Mouse (Mus musculus): Measurements from ENCODE around the gene Plekhn1. TPM values are rescaled to one million over a fixed set of nuclear protein-coding genes. Genes with fewer than 3 reads are reported as not detected.

Gene Plekhn1
- polyA plus RNA-seq, 1 experiment = not detected

DNA sequence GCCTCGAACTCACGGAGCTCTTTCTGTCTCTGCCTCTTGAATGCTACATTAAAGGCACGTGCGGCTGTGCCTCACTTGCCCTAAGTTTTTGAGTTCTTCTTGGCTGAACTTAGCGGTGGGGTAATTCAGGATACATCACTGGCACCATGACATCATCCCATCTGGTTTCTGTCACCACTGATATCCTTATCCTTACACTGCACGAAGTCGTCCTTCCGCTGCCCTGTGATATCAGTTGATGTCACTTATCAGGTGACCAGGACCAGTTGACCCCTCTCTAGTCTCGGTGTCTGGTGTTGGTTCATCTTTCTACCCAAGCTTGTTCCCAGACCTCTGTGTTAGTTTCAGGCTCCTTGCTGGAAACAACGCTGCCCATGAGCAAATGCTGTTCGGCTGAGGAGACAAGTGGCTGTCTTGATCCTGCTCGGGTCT lies 32.2 kb downstream of the Plekhn1 start:
- WGBS = 46% methylated on average over 12 of the region's 12 CpGs
- TF ChIP-seq CTCF (IDR thresholded peaks at IDR 0.05; ENCODE audit: insufficient read depth, low read depth, low read length) (no peak), POLR2A (IDR thresholded peaks at IDR 0.05; ENCODE audit: insufficient read depth, low read depth, low read length) (no peak)
- peak overlapping the region; percentile 79 for H3K27ac ChIP-seq (ENCODE audit: insufficient read depth, low read depth, low read length)

GRCm38 (mm10) chr4:156200623-156201475 lies 33.8 kb downstream of the Plekhn1 start, which contains the start of gene Isg15:
Isg15 (minus strand) TSS chr4:156200818.
- peak within 1 kb of the TSS; percentile 41; the same call in 1 of the 2 replicates for H3K27ac ChIP-seq (ENCODE audit: insufficient read depth, low read depth, low read length)
- H3K4me1 ChIP-seq (ENCODE audit: control insufficient read depth, insufficient read depth, low read length) = peaks cover 29% of the 10 kb centered on the region
- no peak within 1 kb of the TSS for H3K4me3 ChIP-seq (ENCODE audit: insufficient read depth, low read depth, low read length)
- TF ChIP-seq CTCF (IDR thresholded peaks at IDR 0.05; ENCODE audit: insufficient read depth, low read depth, low read length) (no peak), POLR2A (IDR thresholded peaks at IDR 0.05; ENCODE audit: insufficient read depth, low read depth, low read length) (no peak)
- WGBS = 53% methylated on average over 10 of the region's 10 CpGs

More for the DNA sequence above, 32.2 kb downstream of the Plekhn1 start:
- H3K4me1 ChIP-seq (ENCODE audit: control insufficient read depth, insufficient read depth, low read length) = peaks cover 19% of the 10 kb centered on the region; the same call in 1 of the 2 replicates
- H3K4me3 ChIP-seq (ENCODE audit: insufficient read depth, low read depth, low read length) = peak overlapping the region; percentile 83

DNA sequence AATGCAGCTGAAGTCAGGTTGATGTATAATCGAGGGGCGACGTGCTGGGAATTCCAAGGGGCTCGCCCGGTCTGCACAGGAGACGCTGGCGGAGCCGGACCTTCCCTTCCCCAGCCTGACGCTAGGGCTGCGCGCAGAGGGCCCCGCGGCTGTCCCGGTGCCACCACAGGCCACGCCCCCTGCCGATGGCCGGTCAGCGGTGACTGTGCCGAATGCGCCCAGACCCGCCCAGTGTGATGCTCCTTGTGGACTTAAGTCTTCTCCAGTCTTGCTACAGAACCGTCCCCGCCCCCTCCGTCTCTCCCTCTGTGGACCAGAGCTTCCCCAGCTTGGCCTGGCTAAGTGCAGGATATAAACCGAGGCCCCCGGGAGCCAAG lies 36.8 kb downstream of the Plekhn1 start:
- Histone ChIP-seq H3K27ac (ENCODE audit: insufficient read depth, low read depth, low read length) (no peak overlapping the region), H3K4me1 (ENCODE audit: control insufficient read depth, insufficient read depth, low read length) (peaks cover 25% of the 10 kb centered on the region), H3K4me3 (ENCODE audit: insufficient read depth, low read depth, low read length) (peak overlapping the region; percentile 50)
- WGBS = under 1% methylated on average over 26 of the region's 26 CpGs
- TF ChIP-seq POLR2A (IDR thresholded peaks at IDR 0.05; ENCODE audit: insufficient read depth, low read depth, low read length) (no peak), CTCF (IDR thresholded peaks at IDR 0.05; ENCODE audit: insufficient read depth, low read depth, low read length) (no peak)

DNA sequence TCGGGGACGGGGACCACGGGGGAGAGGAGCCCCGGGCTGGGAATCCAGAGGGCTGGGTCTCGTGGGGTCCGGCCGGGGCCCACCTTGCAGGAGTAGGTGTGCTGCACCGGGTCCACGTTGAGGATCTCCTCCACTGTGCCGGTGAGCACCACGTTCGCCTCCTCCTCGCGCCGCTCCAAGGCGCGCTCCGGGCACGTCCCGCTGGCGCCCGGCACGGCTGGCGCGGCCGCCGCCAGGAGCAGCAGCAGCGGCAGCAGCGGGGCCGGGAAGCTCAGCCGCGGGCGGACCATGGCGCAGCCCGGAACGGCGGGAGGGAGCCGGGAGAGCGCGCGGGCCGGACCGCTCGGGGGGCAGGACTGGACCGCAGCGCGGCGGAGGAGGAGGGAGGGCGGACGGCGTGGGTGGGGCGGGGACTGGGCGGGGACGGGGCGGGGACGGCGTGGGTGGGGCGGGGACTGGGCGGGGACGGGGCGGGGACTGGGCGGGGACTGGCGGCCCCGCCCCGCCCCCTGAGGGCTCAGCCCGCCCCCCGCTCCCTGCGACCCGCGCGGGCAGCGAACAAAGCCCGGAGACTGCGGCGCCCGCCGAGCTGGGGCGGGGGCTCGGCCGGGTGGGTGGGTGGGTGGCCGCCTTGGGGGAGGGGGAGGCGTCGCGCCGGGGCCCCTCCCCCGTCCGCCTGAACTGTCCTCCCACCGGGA lies 37.4 kb downstream of the Plekhn1 start, which contains the start of gene Agrn:
Gene Agrn (minus strand): TSS at position 358 of the 698 bp plus-strand sequence.
- Histone ChIP-seq H3K4me1 (ENCODE audit: control insufficient read depth, insufficient read depth, low read length) (peaks cover 24% of the 10 kb centered on the region), H3K4me3 (ENCODE audit: insufficient read depth, low read depth, low read length) (peak within 1 kb of the TSS; percentile 94), H3K27ac (ENCODE audit: insufficient read depth, low read depth, low read length) (no peak within 1 kb of the TSS)
- TF ChIP-seq POLR2A (IDR thresholded peaks at IDR 0.05; ENCODE audit: insufficient read depth, low read depth, low read length) (peak; percentile 14; the same call in 1 of the 2 replicates), CTCF (IDR thresholded peaks at IDR 0.05; ENCODE audit: insufficient read depth, low read depth, low read length) (no peak)
- 1% methylated on average over 75 of the region's 88 CpGs for WGBS

DNA sequence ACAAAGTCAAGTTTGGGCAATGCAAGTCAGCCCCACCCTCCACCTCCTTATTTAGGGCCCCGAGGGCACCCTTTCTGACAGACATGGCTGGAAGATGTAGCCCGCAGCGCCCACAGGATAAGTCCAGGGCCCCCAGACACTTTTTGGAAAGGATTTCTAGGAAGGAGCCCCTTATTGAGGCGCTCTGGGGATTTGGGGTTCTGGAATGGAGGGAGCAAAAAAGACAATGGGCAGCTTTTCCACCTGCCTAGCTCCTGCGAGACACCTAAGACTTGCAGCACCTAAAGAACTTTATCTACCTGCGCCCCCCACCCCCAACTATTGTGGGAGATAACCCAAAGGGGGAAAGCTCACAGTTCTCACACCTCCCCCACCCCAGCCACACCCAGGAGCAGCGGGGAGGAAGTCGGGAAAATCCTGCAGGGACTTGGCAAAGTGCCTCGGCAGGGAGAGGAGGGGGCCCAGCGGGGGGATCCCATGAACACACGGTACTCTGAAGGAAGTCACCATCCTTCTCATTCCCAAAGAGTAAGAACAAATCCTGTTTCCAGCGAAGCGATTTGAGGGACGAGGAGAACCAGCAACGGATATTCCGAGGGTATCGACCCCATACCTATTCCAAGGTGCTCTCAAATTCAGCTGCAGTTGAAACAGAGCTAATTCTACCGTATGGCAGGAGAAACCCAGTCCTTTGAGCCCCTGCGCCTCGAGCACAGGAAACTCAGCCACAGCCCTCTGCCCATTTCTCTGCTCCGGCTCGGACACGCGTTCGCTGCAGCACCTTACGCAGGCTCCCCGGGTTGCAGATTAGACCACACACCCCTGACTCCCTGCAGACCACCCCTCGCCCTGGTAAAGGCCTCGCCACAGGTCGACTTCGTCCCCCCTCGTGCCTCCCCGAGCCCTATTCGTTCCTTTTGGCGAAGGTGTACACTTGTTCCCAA lies 38.5 kb downstream of the Plekhn1 start:
- Histone ChIP-seq H3K27ac (ENCODE audit: insufficient read depth, low read depth, low read length) (no peak overlapping the region), H3K4me3 (ENCODE audit: insufficient read depth, low read depth, low read length) (peak overlapping the region; percentile 94), H3K4me1 (ENCODE audit: control insufficient read depth, insufficient read depth, low read length) (peaks cover 24% of the 10 kb centered on the region)
- TF ChIP-seq CTCF (IDR thresholded peaks at IDR 0.05; ENCODE audit: insufficient read depth, low read depth, low read length) (no peak), POLR2A (IDR thresholded peaks at IDR 0.05; ENCODE audit: insufficient read depth, low read depth, low read length) (no peak)
- whole genome bisulfite sequencing = 8% methylated on average over 35 of the region's 35 CpGs

GRCm38 (mm10) chr4:156194346-156194745 lies 40.3 kb downstream of the Plekhn1 start:
- Histone ChIP-seq H3K4me3 (ENCODE audit: insufficient read depth, low read depth, low read length) (no peak overlapping the region), H3K4me1 (ENCODE audit: control insufficient read depth, insufficient read depth, low read length) (peaks cover 25% of the 10 kb centered on the region), H3K27ac (ENCODE audit: insufficient read depth, low read depth, low read length) (no peak overlapping the region)
- WGBS = 81% methylated on average over 6 of the region's 6 CpGs
- TF ChIP-seq POLR2A (IDR thresholded peaks at IDR 0.05; ENCODE audit: insufficient read depth, low read depth, low read length) (no peak), CTCF (IDR thresholded peaks at IDR 0.05; ENCODE audit: insufficient read depth, low read depth, low read length) (no peak)

DNA sequence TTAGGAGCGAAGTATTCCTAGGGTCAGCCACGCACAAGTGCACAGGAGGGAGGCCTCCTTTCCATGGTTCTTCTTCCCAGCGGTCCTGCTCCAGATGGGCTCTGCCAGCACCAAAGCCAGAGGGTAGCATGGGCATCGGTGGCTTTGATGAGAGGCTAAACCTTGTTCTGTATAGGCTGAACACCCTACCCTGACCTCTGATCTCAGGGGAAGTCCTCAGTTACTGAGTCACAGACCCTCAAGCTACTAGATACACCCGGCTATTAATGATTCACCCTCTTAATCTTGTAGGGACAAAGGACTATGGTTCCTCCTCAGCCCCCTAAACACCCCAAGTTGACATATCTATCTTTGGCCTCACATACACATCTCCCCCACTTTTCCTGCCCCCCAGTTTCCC lies 40.8 kb downstream of the Plekhn1 start:
- no peak overlapping the region for H3K4me3 ChIP-seq (ENCODE audit: insufficient read depth, low read depth, low read length)
- 79% methylated on average over 5 of the region's 5 CpGs for WGBS
- peaks cover 30% of the 10 kb centered on the region for H3K4me1 ChIP-seq (ENCODE audit: control insufficient read depth, insufficient read depth, low read length)
- TF ChIP-seq CTCF (IDR thresholded peaks at IDR 0.05; ENCODE audit: insufficient read depth, low read depth, low read length) = no peak
- no peak for TF ChIP-seq POLR2A (IDR thresholded peaks at IDR 0.05; ENCODE audit: insufficient read depth, low read depth, low read length)
- H3K27ac ChIP-seq (ENCODE audit: insufficient read depth, low read depth, low read length) = no peak overlapping the region

DNA sequence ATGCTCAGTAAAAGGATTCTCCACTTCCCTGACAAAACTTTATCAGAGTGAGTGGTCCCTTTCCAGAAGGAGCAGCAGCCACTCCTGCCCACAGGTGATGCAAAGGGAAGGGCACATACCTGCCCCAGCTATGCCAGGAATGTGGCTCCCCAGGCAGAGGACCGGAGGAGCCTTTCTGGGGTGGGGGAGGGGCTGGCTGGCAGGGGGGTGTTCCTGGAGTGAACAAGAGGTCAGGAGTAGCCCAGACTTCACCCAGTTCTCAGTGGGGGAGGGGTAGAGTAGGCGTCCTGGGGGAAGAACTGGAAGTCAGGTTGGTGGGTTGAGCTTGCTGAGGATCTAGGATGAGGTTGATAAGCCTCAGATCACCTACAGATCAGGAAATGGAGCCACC lies 41.5 kb downstream of the Plekhn1 start:
- TF ChIP-seq CTCF (IDR thresholded peaks at IDR 0.05; ENCODE audit: insufficient read depth, low read depth, low read length) (no peak), POLR2A (IDR thresholded peaks at IDR 0.05; ENCODE audit: insufficient read depth, low read depth, low read length) (no peak)
- 56% methylated on average over 2 of the region's 2 CpGs for WGBS
- Histone ChIP-seq H3K4me3 (ENCODE audit: insufficient read depth, low read depth, low read length) (no peak overlapping the region), H3K4me1 (ENCODE audit: control insufficient read depth, insufficient read depth, low read length) (peaks cover 36% of the 10 kb centered on the region), H3K27ac (ENCODE audit: insufficient read depth, low read depth, low read length) (no peak overlapping the region)

Measured in olfactory bulb, adult 2 months (tissue).